Mouse (Mus musculus) layer of hippocampus, postnatal 25 days (tissue): Measurements from ENCODE around the gene Apoh. TPM values are rescaled to one million over a fixed set of nuclear protein-coding genes. Genes with fewer than 3 reads are reported as not detected.
A peak's percentile ranks its signal among the peaks of the same experiment; 100 is the strongest.

Experiments used
- DNase-seq, 2 experiments: peaks; one replicate each; pipeline ENCODE4 v3.0.0; 2022; ENCODE audit warnings: mixed read lengths in 2 of 2, low spot score in 1 of 2; ENCODE audit errors: extremely low spot score in 1 of 2
- total RNA-seq, 2 experiments: library from RNA; stranded (reverse); gene quantifications; 2 replicates each; pipeline ENCODE4 v1.2.3; 2021

Gene Apoh
- total RNA-seq, 2 experiments from 2014 or later, result 1.2 to 1.5 TPM

GRCm38 (mm10) chr11:108333006-108333405 lies 10.1 kb upstream of the Apoh start:
- DNase-seq, result no peak

GRCm38 (mm10) chr11:108333583-108334379 lies 9.4 kb upstream of the Apoh start:
- no peak for DNase-seq

GRCm38 (mm10) chr11:108334658-108335057 lies 8.5 kb upstream of the Apoh start:
- DNase-seq, result no peak

- DNase-seq, result no peak
Observed at GRCm38 (mm10) chr11:108335536-108335935, 7.6 kb upstream of the Apoh start.

GRCm38 (mm10) chr11:108336445-108336844 lies 6.7 kb upstream of the Apoh start:
- no peak for DNase-seq

- DNase-seq, result no peak
Observed at GRCm38 (mm10) chr11:108340293-108340692, 2.9 kb upstream of the Apoh start.

GRCm38 (mm10) chr11:108341783-108342182 lies 1.4 kb upstream of the Apoh start:
- no peak for DNase-seq

GRCm38 (mm10) chr11:108343789-108344462 lies 772 bp downstream of the Apoh start, which contains the start of gene Prkca:
Prkca (minus strand) TSS chr11:108343928.
- peak; percentile 93 for DNase-seq

GRCm38 (mm10) chr11:108344759-108345158 lies 1.6 kb downstream of the Apoh start:
- DNase-seq, result no peak

- no peak for DNase-seq
Observed at GRCm38 (mm10) chr11:108345321-108345720, 2.2 kb downstream of the Apoh start.

- DNase-seq, result no peak
Observed at GRCm38 (mm10) chr11:108350799-108351198, 7.6 kb downstream of the Apoh start.

GRCm38 (mm10) chr11:108352842-108353388 lies 9.8 kb downstream of the Apoh start:
- no peak for DNase-seq

GRCm38 (mm10) chr11:108356020-108356419 lies 12.9 kb downstream of the Apoh start:
- DNase-seq, result no peak

GRCm38 (mm10) chr11:108358911-108359310 lies 15.8 kb downstream of the Apoh start:
- DNase-seq, result no peak

- DNase-seq, result no peak
Observed at GRCm38 (mm10) chr11:108360983-108361382, 17.8 kb downstream of the Apoh start.

- no peak for DNase-seq
Observed at GRCm38 (mm10) chr11:108362965-108363364, 19.8 kb downstream of the Apoh start.

GRCm38 (mm10) chr11:108363991-108364390 lies 20.8 kb downstream of the Apoh start:
- no peak for DNase-seq

- DNase-seq, result no peak
Observed at GRCm38 (mm10) chr11:108364945-108365589, 21.9 kb downstream of the Apoh start.

- DNase-seq, result no peak
Observed at GRCm38 (mm10) chr11:108365600-108365999, 22.4 kb downstream of the Apoh start.

GRCm38 (mm10) chr11:108367046-108367445 lies 23.9 kb downstream of the Apoh start:
- no peak for DNase-seq

GRCm38 (mm10) chr11:108376815-108377214 lies 33.7 kb downstream of the Apoh start:
- no peak for DNase-seq
